Mouse (Mus musculus) naive thymus-derived CD4-positive, alpha-beta T cell, adult 2 months (primary cell): ENCODE measurements around the gene Shb.

Experiments used
- DNase-seq: peaks from one replicate; pipeline ENCODE4 v3.0.0-alpha.2; 2011; ENCODE audit warnings: low read depth

The Shb gene

GRCm38 (mm10) chr4:45532375-45532774 lies at the start of gene Shb:
Gene Shb (minus strand): TSS chr4:45532470.
- DNase-seq = peak; percentile 70

- DNase-seq = no peak
Observed at GRCm38 (mm10) chr4:45581095-45581494, 48.8 kb upstream of the Shb start.

- no peak for DNase-seq
Observed at GRCm38 (mm10) chr4:45578554-45579370, 46.5 kb upstream of the Shb start.

DNA sequence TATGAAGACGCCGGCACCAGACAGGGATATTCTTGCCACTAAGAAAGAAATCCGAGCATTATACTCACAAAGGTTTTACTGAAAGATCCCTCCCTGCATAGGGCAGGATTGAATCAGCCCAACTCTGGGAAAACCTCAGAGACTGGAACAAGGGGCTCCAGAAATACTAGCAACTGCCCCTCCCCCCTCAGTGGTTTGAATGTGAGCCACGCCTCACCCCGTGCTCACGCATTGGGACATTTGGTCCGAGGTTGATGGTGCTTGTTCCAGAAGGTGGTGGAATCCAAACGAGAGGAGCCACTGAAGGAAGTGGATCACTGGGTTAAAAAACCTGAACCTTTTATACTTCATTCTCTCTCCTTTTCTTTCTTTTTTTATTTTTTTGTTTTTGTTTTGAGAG lies 45.4 kb upstream of the Shb start:
- no peak for DNase-seq

GRCm38 (mm10) chr4:45574614-45575169 lies 42.4 kb upstream of the Shb start:
- no peak for DNase-seq

GRCm38 (mm10) chr4:45569521-45569920 lies 37.3 kb upstream of the Shb start:
- DNase-seq = no peak

- no peak for DNase-seq
Observed at GRCm38 (mm10) chr4:45558211-45558610, 25.9 kb upstream of the Shb start.

DNA sequence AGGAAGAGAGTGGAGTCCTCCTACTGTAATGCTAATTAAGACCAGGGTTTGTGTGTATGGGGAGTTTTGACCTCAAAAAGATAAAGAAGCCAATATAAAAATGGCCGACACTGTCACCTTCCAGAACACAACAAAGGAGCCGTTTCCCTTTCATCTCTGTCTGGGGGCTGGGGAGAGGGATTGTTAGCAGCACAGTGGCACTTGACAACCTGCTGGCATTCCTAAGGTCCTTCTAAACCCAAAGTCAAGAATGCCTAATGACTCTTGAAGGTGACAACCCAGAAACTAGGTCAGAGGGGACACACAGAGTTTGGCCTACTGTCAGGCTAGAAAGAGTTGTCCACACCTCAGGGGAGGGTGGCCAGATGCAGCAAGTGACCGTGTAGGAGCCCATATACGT lies 20.3 kb upstream of the Shb start:
- no peak for DNase-seq

DNA sequence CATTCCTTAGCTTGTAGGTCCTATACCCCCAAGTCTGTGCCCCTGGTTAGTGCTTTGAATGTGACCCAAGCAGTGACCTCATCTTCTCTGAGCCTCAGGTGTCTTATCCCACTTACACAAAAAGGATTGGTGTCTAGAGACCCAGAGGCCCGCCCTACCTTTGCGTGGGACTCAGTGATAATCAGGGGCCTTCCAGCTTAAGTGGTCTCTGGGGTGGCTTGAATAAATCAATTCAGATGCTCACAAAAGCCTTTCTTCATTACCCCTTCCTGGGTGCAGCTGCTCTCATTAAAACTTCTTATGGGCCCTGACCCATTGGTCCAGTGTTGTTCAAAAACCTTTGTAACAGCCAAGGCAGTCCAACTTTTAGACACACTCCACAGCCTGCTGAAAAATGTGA lies 18.7 kb upstream of the Shb start:
- DNase-seq = no peak

GRCm38 (mm10) chr4:45549514-45549913 lies 17.2 kb upstream of the Shb start:
- DNase-seq = no peak

GRCm38 (mm10) chr4:45545851-45546250 lies 13.6 kb upstream of the Shb start:
- DNase-seq = no peak

GRCm38 (mm10) chr4:45543481-45544051 lies 11.3 kb upstream of the Shb start:
- DNase-seq = no peak

GRCm38 (mm10) chr4:45540151-45540933 lies 8.1 kb upstream of the Shb start:
- no peak for DNase-seq

DNA sequence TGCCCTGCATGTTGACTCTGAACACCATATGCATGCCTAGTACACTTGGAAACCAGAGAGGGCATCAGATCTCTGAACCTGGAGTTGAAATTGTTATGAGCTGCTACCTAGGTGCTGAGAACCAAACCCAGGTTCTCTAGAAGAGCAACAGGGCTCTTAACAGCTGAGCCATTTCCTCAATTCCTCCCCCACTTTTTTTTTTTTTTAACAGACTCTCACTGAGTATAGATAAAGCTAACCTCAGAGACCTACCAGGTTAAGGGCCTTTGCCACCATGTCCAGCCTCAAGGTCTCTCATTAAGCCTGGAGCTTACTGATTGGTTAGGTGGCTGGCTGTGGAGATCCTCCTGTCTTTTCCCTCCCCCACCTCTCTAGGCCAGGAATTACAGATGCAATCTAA lies 6.9 kb upstream of the Shb start:
- no peak for DNase-seq

- DNase-seq = no peak
Observed at GRCm38 (mm10) chr4:45533436-45533940, 1.2 kb upstream of the Shb start.

DNA sequence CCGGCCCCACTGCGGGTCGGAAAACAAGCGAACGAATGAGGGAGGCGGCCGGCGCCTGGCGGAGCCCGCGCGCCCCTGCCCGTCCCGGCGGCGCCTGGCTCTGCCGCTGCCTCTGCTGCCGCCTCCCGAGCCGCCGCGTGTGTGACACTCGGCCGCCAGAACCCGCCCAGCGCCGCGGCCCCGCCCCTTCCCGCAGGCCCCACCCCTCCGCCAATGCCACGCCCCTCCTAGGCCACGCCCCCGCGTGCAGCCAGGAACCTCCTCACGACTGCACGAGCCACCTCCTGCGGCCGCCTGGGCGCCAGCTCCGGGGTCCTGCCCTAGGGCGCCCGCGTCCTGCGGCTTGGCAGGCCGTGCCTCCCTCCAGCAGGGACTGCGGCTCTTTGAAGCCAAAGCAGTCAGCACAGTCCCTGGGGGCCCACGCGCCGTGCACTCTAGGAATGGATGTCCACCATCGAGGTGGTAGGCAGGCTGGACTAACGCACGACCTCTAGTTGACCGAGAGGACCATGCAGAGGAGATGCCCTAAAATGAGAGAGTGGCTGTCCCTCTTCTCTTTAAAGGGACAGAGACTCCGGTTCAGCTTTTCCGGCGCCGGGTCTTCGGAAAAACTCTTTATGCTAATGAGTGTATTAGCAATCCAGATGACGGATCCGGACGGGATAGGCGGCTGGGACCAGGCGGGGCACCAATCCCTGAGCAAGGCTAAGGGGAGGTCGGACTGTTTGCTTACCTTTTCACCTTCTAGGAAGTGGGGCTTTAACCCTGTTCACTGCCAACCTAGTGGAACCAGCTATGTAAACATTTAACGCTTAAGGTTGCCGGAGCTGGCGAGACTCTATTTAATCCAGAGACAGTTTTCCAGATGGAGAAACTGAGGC lies 1.4 kb downstream of the Shb start:
- peak; percentile 95 for DNase-seq

- peak; percentile 65 for DNase-seq
Observed at GRCm38 (mm10) chr4:45529986-45530597, 2.2 kb downstream of the Shb start.

DNA sequence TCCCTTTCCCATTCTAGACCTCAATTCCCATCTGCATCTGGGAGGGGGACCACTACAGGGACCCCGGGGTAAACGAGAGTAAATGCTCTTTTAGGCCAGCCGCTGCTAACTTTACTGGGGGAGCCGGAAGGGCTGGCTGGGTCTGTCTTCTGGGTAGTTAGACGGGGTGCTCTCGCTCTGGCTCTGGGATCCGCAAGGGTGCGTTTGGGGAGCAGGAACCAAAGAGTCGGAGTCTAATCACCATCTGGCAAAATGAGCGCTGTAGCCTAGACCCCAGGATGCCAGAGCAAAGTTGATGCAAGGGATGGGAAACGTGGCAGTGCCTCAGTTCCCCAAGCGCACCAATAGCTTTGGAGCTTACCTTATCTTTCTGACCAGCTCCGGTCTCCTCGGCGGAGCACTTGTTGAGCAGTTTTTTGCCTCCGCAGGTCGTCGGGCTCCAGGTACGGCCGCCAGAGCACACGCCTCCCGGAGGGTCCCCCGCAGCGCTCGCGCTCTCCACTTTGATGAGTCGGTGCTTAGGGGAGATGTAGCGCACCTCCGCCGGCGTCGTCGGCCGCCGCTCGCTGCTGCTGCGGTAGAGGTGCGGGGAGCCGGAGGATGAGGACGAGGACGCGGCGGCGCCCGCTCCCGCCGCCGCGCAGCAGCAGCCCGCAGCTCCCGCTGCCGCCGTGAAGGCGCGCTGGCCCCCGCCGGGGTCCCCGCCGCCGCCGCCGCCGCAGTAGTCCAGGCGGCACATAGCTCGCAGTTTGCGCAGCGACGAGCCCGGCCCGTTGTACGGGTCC lies 2.9 kb downstream of the Shb start:
- DNase-seq = peak; percentile 52

GRCm38 (mm10) chr4:45528355-45529198 lies 3.7 kb downstream of the Shb start:
- DNase-seq = peak; percentile 18
